Mouse (Mus musculus) G1E (cell line): ENCODE results near the gene Ntm. TPM values are rescaled to one million over a fixed set of nuclear protein-coding genes. Genes with fewer than 3 reads are reported as not detected.

Experiments used
- ATAC-seq: 2 replicates; pipeline ENCODE4 v1.8.0; 2016; ENCODE audit warnings: mild to moderate bottlenecking; ENCODE audit not compliant: insufficient number of reproducible peaks, poor library complexity, low FRiP score, severe bottlenecking; ENCODE audit errors: extremely low read depth
- DNase-seq: peaks from one replicate; pipeline ENCODE4 v3.0.0; 2012; ENCODE audit warnings: low spot score
- H3K27me3 ChIP-seq: 2 replicates; pipeline ENCODE4 v1.6.1; 2012; ENCODE audit warnings: mild to moderate bottlenecking, low read length, inconsistent platforms; ENCODE audit not compliant: insufficient read depth
- H3K36me3 ChIP-seq: replicated peaks from 2 replicates; pipeline ENCODE3; 2012; ENCODE audit warnings: mild to moderate bottlenecking, inconsistent platforms
- H3K4me1 ChIP-seq: 2 replicates; pipeline ENCODE4 v1.6.1; 2012; ENCODE audit warnings: low read depth, low read length, inconsistent platforms, mixed read lengths; ENCODE audit not compliant: insufficient read depth
- H3K4me3 ChIP-seq: 2 replicates; pipeline ENCODE4 v1.5.1; 2012; ENCODE audit warnings: low read depth, mild to moderate bottlenecking, inconsistent platforms, low read length, moderate library complexity, mixed read lengths
- H3K9me3 ChIP-seq: replicated peaks from 2 replicates; pipeline ENCODE4 v1.6.1; 2012; ENCODE audit warnings: inconsistent platforms
- CTCF ChIP-seq: IDR thresholded peaks from 2 replicates; pipeline ENCODE4 v1.5.1; 2012; ENCODE audit warnings: low read depth, low read length, inconsistent platforms, mixed read lengths
- GATA1 ChIP-seq: IDR thresholded peaks from 2 replicates; pipeline ENCODE4 v1.6.1; 2012; ENCODE audit warnings: borderline replicate concordance, low read length, inconsistent platforms, mixed read lengths
- GATA2 ChIP-seq: IDR thresholded peaks from 2 replicates; pipeline ENCODE4 v1.6.1; 2012; ENCODE audit warnings: low read depth, low read length, inconsistent platforms, borderline replicate concordance
- POLR2AphosphoS5 ChIP-seq: IDR thresholded peaks from 2 replicates; pipeline ENCODE4 v1.6.1; 2012; ENCODE audit warnings: low read depth, low read length, inconsistent platforms; ENCODE audit not compliant: insufficient replicate concordance
- TAL1 ChIP-seq: conservative IDR thresholded peaks from 2 replicates; pipeline ENCODE4 v1.6.1; 2012; ENCODE audit warnings: low read depth, low read length, inconsistent platforms, mixed read lengths
- polyA plus RNA-seq: library from polyadenylated mRNA; stranded (reverse); fragments of >175 nt; gene quantifications from 2 replicates; pipeline ENCODE4 v1.2.3, GENCODE M21; 2012
- total RNA-seq, 2 experiments: library from RNA; stranded (forward) in 1 of 2; stranded (reverse) in 1 of 2; fragments of 200-1000 nt in 1 of 2; fragments of >200 nt in 1 of 2; fragmentation: Nextera tagmentation in 1 of 2; gene quantifications; 2 replicates each; pipeline ENCODE4 v1.2.3; 2014 to 2017

Gene Ntm
- total and polyA plus RNA-seq, 3 experiments = 0.11 TPM; not detected in 2

DNA sequence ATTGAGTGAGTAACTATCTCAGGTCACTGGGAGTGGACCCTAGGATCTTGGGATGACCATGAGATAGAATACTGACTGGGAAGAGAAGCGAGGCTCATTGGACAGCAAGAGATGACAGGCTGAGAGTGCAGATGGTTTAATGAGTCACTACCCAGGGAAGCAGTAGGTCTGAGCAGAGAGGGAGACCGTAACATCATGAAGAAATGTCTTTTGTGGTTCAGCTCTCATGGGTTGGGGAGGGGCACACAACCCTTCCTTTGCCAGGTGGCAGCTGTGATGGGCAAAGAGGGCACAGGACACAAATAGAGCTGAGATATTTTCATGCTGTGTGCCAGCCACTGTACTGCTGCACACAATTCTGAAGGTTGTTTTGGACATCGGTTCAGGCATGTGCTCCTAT, 724.0 kb downstream of the Ntm start:
- DNase-seq (no peak), ATAC-seq (no peak)
- no peak for TF ChIP-seq GATA1
- no peak for TF ChIP-seq TAL1
- TF ChIP-seq CTCF = no peak
- TF ChIP-seq GATA2 = no peak
- TF ChIP-seq POLR2AphosphoS5 = no peak
- Histone ChIP-seq H3K4me3 (no peak overlapping the region), H3K4me1 (no peaks in the 10 kb centered on the region), H3K36me3 (no peaks in the 10 kb centered on the region), H3K27me3 (no peaks in the 10 kb centered on the region), H3K9me3 (peaks cover 5% of the 10 kb centered on the region; the same call in 1 of the 2 replicates)

DNA sequence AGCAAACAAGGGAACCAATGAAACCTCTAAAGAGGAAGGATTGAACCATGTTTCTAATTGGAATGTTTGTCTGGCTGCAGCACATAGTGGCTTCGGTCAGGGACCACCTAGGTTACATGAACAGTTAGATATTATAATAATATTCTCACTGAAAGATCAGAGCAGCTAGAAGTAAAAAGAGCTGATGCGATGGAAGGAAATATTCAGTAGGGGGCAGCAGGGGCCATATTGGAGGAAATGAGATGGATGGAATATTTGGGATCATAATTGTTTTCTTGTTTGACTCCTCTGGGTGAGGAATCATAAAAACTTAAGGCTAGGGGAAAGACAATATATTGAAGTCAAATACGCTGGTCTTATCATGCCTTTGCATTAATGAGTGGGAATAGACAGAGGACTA, 726.2 kb downstream of the Ntm start:
- TF ChIP-seq GATA2 (no peak), POLR2AphosphoS5 (no peak), GATA1 (no peak)
- no peaks in the 10 kb centered on the region for H3K4me1 ChIP-seq
- no peak for ATAC-seq
- no peaks in the 10 kb centered on the region for H3K36me3 ChIP-seq
- H3K4me3 ChIP-seq = no peak overlapping the region
- 0 out of 2 replicates have a peak, but pooled peaks cover 2% of the 10 kb centered on the region for H3K9me3 ChIP-seq
- DNase-seq = no peak
- H3K27me3 ChIP-seq = no peaks in the 10 kb centered on the region

DNA sequence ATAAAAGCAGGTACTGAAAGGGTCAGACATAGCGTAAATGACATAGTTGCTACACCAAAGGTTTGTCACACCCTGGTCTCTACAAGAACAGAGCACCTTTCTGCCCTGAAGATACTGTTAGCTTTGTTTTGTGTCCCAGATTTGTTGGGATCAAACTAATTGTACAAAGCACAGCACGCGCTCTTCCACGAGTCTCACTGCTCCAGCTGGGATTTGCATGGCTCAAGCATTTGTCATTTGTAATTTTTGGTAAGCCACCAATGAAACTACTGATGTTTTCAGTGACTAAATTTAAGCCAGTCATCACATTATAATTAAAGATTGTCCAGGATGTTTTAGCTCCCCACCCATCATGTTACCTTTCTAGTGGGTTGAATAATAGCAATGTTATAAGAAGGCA, 735.2 kb downstream of the Ntm start:
- Histone ChIP-seq H3K9me3 (peaks cover 12% of the 10 kb centered on the region), H3K4me3 (no peak overlapping the region), H3K4me1 (no peaks in the 10 kb centered on the region), H3K36me3 (no peaks in the 10 kb centered on the region), H3K27me3 (no peaks in the 10 kb centered on the region)
- ATAC-seq = no peak
- no peak for DNase-seq
- TF ChIP-seq GATA1 (no peak), TAL1 (no peak), GATA2 (no peak), CTCF (no peak), POLR2AphosphoS5 (no peak)

- Histone ChIP-seq H3K4me1 (no peaks in the 10 kb centered on the region), H3K4me3 (no peak overlapping the region), H3K36me3 (no peaks in the 10 kb centered on the region), H3K9me3 (peaks cover 20% of the 10 kb centered on the region), H3K27me3 (no peaks in the 10 kb centered on the region)
- DNase-seq (no peak), ATAC-seq (no peak)
- TF ChIP-seq TAL1 = no peak
- TF ChIP-seq GATA1 = no peak
- TF ChIP-seq CTCF = no peak
- no peak for TF ChIP-seq GATA2
Measured at GRCm38 (mm10) chr9:29222915-29223545, 739.9 kb downstream of the Ntm start.

DNA sequence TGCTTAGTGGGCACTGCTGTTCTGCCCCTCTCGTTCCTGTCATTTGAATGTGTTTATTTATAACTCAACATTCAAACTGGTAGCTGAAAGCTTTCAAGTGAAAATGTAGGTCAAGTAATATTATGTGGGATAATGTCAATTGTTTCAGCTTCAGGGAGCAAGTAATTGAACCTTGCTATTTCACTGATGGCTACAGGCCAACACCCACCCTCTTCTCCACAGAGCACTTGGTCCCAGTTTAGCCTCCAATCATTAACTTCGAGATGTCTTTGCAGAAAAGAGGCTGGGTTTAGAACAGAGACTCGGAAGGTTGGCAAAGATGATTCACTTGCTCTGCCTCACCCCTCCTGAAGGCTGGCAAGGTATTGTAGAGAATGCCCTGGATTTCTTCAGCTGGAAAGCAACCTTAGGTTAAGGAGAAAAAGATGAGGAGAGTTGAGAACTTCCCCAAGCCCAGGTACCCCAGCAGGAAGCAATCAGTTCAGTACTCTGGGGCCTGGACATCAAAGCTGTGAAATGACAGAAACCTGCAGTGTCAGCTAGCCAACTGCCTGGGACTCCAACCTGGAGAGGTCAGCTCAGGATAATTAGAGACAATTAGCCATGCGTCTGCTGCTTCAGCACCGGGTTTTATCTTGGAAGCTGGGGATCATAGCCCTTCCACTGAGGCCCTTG, 741.9 kb downstream of the Ntm start:
- H3K4me3 ChIP-seq = no peak overlapping the region
- no peaks in the 10 kb centered on the region for H3K4me1 ChIP-seq
- H3K9me3 ChIP-seq = peaks cover 22% of the 10 kb centered on the region
- H3K36me3 ChIP-seq = no peaks in the 10 kb centered on the region
- TF ChIP-seq GATA2 (no peak), GATA1 (no peak), CTCF (no peak), POLR2AphosphoS5 (no peak), TAL1 (no peak)
- H3K27me3 ChIP-seq = no peaks in the 10 kb centered on the region
- DNase-seq (no peak), ATAC-seq (no peak)

- peaks cover 22% of the 10 kb centered on the region for H3K9me3 ChIP-seq
- no peaks in the 10 kb centered on the region for H3K27me3 ChIP-seq
- H3K4me3 ChIP-seq = no peak overlapping the region
- H3K4me1 ChIP-seq = no peaks in the 10 kb centered on the region
- no peaks in the 10 kb centered on the region for H3K36me3 ChIP-seq
- ATAC-seq = no peak
- DNase-seq = no peak
- TF ChIP-seq GATA1 = no peak
Measured at GRCm38 (mm10) chr9:29220493-29220892, 742.4 kb downstream of the Ntm start.

- Histone ChIP-seq H3K4me1 (no peaks in the 10 kb centered on the region), H3K36me3 (no peaks in the 10 kb centered on the region), H3K27me3 (no peaks in the 10 kb centered on the region), H3K9me3 (peaks cover 19% of the 10 kb centered on the region), H3K4me3 (no peak overlapping the region)
- ATAC-seq = no peak
- TF ChIP-seq GATA1 (no peak), POLR2AphosphoS5 (no peak), GATA2 (no peak), CTCF (no peak), TAL1 (no peak)
- no peak for DNase-seq
Measured at GRCm38 (mm10) chr9:29217951-29218350, 745.0 kb downstream of the Ntm start.
